Comparison of ENCODE assay signal across 17 mouse cellular contexts in the genomic region with DNA sequence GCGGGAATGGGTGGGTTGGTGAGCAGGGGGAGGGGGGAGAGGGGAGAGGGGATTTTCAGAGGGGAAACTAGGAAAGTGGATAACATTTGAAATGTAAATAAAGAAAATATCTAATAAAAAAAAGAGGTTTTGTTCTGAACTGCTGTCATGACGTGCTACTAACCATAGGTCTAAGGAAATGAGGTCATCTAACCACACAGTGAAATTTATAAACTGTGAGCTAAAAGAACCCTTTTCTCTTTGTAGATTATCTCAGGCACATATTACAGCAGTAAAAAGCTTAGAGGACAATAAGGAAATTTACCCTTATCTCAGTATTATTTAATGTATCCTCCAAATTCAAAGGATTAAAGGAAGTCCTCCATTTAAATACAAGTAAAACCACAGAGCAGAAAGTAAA.
A peak's percentile ranks its signal among the peaks of the same experiment; 100 is the strongest.
DNase-seq lines count a peak whose midpoint lies in the region; ATAC-seq lines count a peak whose summit lies in the region.
"Had no signal": no experiment of that assay in that cellular context is flagged by ENCODE, and none has a peak within 500 bp of the region (broad histone marks: within the 10 kb centered on the region; RNA-seq: fewer than 3 reads in every experiment).

No protein-coding gene starts in this region.

- H3K79me2 ChIP-seq in macrophage (ENCODE audit: inconsistent target) = no peaks in the 10 kb centered on the region

- ATAC-seq in common myeloid progenitor, adult 5-6 weeks (replicated peaks; ENCODE audit: low read depth, poor library complexity, severe bottlenecking) = peak; percentile 54; the same call in 1 of the 2 replicates
- ATAC-seq: forebrain, embryonic 13.5 days; forebrain, postnatal 0 days had no signal

- peak overlapping the region; percentile 27 for H3K27ac ChIP-seq in macrophage
- no peak overlapping the region for H3K27ac ChIP-seq in midbrain, embryonic 10.5 days (replicated peaks)
- H3K27ac ChIP-seq: embryonic facial prominence, embryonic 13.5 days; forebrain, embryonic 13.5 days; hindbrain, embryonic 15.5 days had no signal

- H3K27me3 ChIP-seq in midbrain, embryonic 10.5 days (ENCODE audit: low read depth, poor library complexity, severe bottlenecking) = no peaks in the 10 kb centered on the region
- H3K27me3 ChIP-seq: embryonic facial prominence, embryonic 13.5 days; forebrain, embryonic 13.5 days; heart, embryonic 12.5 days; hindbrain, embryonic 15.5 days had no signal

- H3K36me3 ChIP-seq in macrophage (ENCODE audit: inconsistent target) = no peaks in the 10 kb centered on the region
- H3K36me3 ChIP-seq in midbrain, embryonic 10.5 days = no peaks in the 10 kb centered on the region
- H3K36me3 ChIP-seq: embryonic facial prominence, embryonic 13.5 days; heart, embryonic 12.5 days; hindbrain, embryonic 15.5 days had no signal

- WGBS in macrophage (ENCODE audit: missing documents) = 14% methylated on average over 1 of the region's 2 CpGs
- WGBS in midbrain, embryonic 10.5 days = 72% methylated on average over 2 of the region's 2 CpGs

- no peaks in the 10 kb centered on the region for H3K9me3 ChIP-seq in midbrain, embryonic 10.5 days (replicated peaks)
- H3K9me3 ChIP-seq: embryonic facial prominence, embryonic 13.5 days; forebrain, embryonic 13.5 days; heart, embryonic 12.5 days; hindbrain, embryonic 15.5 days had no signal

- no peak overlapping the region for H3K4me3 ChIP-seq in macrophage (ENCODE audit: inconsistent target)
- H3K4me3 ChIP-seq in midbrain, embryonic 10.5 days = no peak overlapping the region
- H3K4me3 ChIP-seq: embryonic facial prominence, embryonic 13.5 days; forebrain, embryonic 13.5 days; heart, embryonic 12.5 days; hindbrain, embryonic 15.5 days had no signal

- DNase-seq in 416B (ENCODE audit: low read depth) = peak; percentile 68
- DNase-seq in CD4-positive, CD25-positive, alpha-beta regulatory T cell, adult 2 months (ENCODE audit: low read depth, low spot score) = peak; percentile 34
- no peak for DNase-seq in right cerebral cortex, postnatal 10 days (ENCODE audit: low spot score in 2 of 2)
- DNase-seq in midbrain, embryonic 10.5 days (ENCODE audit: low spot score) = no peak
- no peak for DNase-seq in adrenal gland, adult (ENCODE audit: inconsistent age in 2 of 2, low spot score in 1 of 2)
- DNase-seq: adrenal gland, postnatal 10 days; cerebellum, adult 11 months; cerebellum, adult 8-10 months; cerebellum, postnatal 14 days; forebrain, postnatal 0 days; gastrocnemius, postnatal 14 days had no signal

- no peaks in the 10 kb centered on the region for H3K4me1 ChIP-seq in midbrain, embryonic 10.5 days
- H3K4me1 ChIP-seq: embryonic facial prominence, embryonic 13.5 days; forebrain, embryonic 13.5 days; hindbrain, embryonic 15.5 days had no signal

Comparison
In these comparisons a context has a peak if more than half of its experiments do, and no peak if none do; other contexts are left out.
1. DNase-seq: peak in 416B (single experiment) and CD4-positive, CD25-positive, alpha-beta regulatory T cell, adult 2 months (single experiment); none in right cerebral cortex, postnatal 10 days (0 of 2), midbrain, embryonic 10.5 days (single experiment) and adrenal gland, adult (0 of 2).